Mouse (Mus musculus): Measurements from ENCODE around the gene Sult1c2. TPM values are rescaled to one million over a fixed set of nuclear protein-coding genes. Genes with fewer than 3 reads are reported as not detected.
"Not testable (repeated sequence)": the region's sequence is repeated elsewhere in the genome, so short reads cannot be mapped to it uniquely, and the experiment has no call there.

Gene Sult1c2
- polyA plus RNA-seq, 1 experiment = not detected

DNA sequence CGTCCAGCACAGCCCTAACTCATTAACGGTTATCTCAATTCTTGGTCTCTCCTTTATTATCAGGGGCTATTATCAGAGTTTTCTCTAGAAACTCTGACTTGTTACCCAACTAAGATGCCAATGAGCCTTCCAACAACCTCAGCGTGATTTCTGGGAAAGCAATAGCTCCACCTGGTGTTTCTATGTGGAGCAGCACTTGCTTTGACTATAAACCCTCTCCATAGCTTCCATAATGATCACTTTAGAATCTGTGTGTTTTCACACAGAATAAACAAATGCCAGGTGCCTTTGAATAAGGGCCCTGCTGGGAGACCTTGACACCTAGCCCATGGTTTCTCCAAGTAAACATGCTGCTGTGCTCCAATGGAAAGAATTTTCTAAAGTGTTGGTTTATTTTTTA is 12.8 kb downstream of the Sult1c2 start:
- Histone ChIP-seq H3K4me3 (ENCODE audit: insufficient read depth, low read depth, low read length) (no peak overlapping the region), H3K27ac (ENCODE audit: insufficient read depth, low read depth, low read length) (no peak overlapping the region), H3K4me1 (ENCODE audit: control insufficient read depth, insufficient read depth, low read length) (no peaks in the 10 kb centered on the region)
- TF ChIP-seq CTCF (IDR thresholded peaks at IDR 0.05; ENCODE audit: insufficient read depth, low read depth, low read length) (no peak), POLR2A (IDR thresholded peaks at IDR 0.05; ENCODE audit: insufficient read depth, low read depth, low read length) (no peak)
- WGBS = 43% methylated on average over 3 of the region's 3 CpGs

GRCm38 (mm10) chr17:53803974-53804373 is 42.2 kb downstream of the Sult1c2 start:
- not testable (repeated sequence) for H3K27ac ChIP-seq (ENCODE audit: insufficient read depth, low read depth, low read length); H3K4me1 ChIP-seq (ENCODE audit: control insufficient read depth, insufficient read depth, low read length); H3K4me3 ChIP-seq (ENCODE audit: insufficient read depth, low read depth, low read length)
- 85% methylated on average over 16 of the region's 16 CpGs for WGBS

DNA sequence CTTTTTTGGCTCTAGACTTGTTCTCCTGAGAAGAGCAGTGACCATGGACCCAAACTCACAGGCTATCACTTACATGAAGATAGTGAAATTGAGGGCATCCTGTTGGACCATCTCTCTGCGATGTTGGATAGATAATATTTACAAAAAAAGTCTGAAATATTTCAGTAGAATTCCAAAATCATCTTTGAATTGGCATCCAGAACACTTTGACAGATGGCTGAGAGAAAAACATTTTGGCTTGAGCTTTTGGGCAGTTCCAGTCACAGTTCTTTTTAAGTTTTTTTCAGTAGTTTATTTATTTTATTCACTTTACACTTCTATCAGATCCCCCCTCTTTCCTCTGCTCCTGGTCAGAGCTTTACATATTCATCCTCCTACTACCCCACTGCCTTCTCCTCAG is 62.8 kb downstream of the Sult1c2 start:
- TF ChIP-seq POLR2A (IDR thresholded peaks at IDR 0.05; ENCODE audit: insufficient read depth, low read depth, low read length) (no peak), CTCF (IDR thresholded peaks at IDR 0.05; ENCODE audit: insufficient read depth, low read depth, low read length) (no peak)
- 87% methylated on average over 1 of the region's 1 CpGs for WGBS
- H3K4me1 ChIP-seq (ENCODE audit: control insufficient read depth, insufficient read depth, low read length) = no peaks in the 10 kb centered on the region
- H3K27ac ChIP-seq (ENCODE audit: insufficient read depth, low read depth, low read length) = no peak overlapping the region
- no peak overlapping the region for H3K4me3 ChIP-seq (ENCODE audit: insufficient read depth, low read depth, low read length)

Other genes starting within 250 kb of the Sult1c2 start
- gene Sgo1, start 157.0 kb downstream of the Sult1c2 start, polyA plus RNA-seq (2012; ENCODE audit: insufficient read depth, insufficient read length, low replicate concordance, missing spikeins) = not detected in 2 replicates
- not detected in 2 replicates for gene Sult1c1, start 144.3 kb upstream of the Sult1c2 start, polyA plus RNA-seq (2012; ENCODE audit: insufficient read depth, insufficient read length, low replicate concordance, missing spikeins)

All from olfactory bulb, adult 2 months (tissue).